Mouse (Mus musculus): ENCODE data around the gene Cacng4.

DNA sequence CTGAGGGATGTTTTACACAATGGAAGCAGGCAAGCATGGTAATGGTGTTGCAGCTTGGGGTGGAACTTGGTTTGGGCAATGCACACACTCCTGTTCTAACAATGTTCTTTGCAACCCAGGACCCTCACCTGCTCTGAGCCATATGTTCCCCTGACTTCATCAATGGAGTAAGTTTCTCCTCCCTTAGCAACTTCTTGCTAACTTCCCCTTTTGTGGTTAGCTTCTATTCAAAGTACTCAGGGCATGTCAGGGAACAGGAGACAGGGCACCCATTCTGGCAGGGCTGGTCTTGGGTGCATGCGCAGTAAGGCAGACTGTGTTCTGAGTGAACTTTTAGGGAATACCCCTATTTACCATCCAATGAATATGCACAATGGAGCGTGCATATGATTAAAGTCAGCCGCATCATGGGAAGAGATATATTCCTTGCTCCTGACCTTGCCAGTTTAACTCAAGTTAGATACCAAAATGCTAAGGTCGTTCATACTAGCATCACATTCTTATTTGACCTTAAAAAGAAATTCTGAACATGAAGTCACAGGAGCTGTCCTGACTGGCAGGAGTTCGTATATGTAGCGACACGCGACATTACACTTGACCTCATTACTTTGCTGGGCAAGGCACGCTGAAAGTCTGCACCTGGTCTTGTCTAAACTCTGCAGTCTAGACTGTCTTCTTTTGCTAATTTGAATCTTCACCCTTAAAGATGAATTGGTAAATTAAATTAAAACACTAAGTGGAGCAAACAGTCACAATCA lies 73.9 kb downstream of the Cacng4 start:
- TF ChIP-seq CTCF (IDR thresholded peaks at IDR 0.05; ENCODE audit: low read depth) (no peak), EP300 (optimal IDR thresholded peaks at IDR 0.05) (no peak)

All from stomach, postnatal 0 days (tissue).